Mouse (Mus musculus) heart, postnatal 25 days (tissue): Measurements from ENCODE around the gene Gm3839. TPM values are rescaled to one million over a fixed set of nuclear protein-coding genes. Genes with fewer than 3 reads are reported as not detected.
"Not testable (repeated sequence)": the region's sequence is repeated elsewhere in the genome, so short reads cannot be mapped to it uniquely, and the experiment has no call there.

Experiments used
- DNase-seq: peaks from one replicate; pipeline ENCODE4 v3.0.0; 2022; ENCODE audit warnings: low spot score
- intact Hi-C: fragments of 180-260 bp; cut with DNase I; formaldehyde crosslinking; loops from one replicate; pipeline ENCODE4 v1.15.1; 2025
- microRNA-seq: library from miRNA; unstranded; fragments of <30 nt; microRNA quantifications from one replicate; pipeline ENCODE4 v1.2.0, GENCODE M21; 2022
- total RNA-seq, 2 experiments: library from RNA; stranded (reverse); gene quantifications; 2 replicates each; pipeline ENCODE4 v1.2.3; 2021

Gm3839 gene
- 1 to 10 TPM; 1.1 TPM for total RNA-seq

GRCm38 (mm10) chr14:11356626-11357025, at the start of gene Gm3839:
Gm3839 (minus strand) TSS chr14:11356726.
- DNase-seq, intact Hi-C loops: not testable (repeated sequence)

GRCm38 (mm10) chr14:11405661-11406060, 49.1 kb upstream of the Gm3839 start:
- DNase-seq = no peak
- intact Hi-C loops = no loop called here

GRCm38 (mm10) chr14:11377846-11378245, 21.3 kb upstream of the Gm3839 start:
- intact Hi-C loops = no loop called here
- DNase-seq = no peak

GRCm38 (mm10) chr14:11375225-11375624, 18.7 kb upstream of the Gm3839 start:
- DNase-seq = no peak
- intact Hi-C loops = no loop called here

- intact Hi-C loops = no loop called here
- no peak for DNase-seq
Measured at GRCm38 (mm10) chr14:11346086-11346485, 10.4 kb downstream of the Gm3839 start.

- intact Hi-C loops = no loop called here
- DNase-seq = no peak
Measured at GRCm38 (mm10) chr14:11329993-11330392, 26.5 kb downstream of the Gm3839 start.

GRCm38 (mm10) chr14:11307079-11307478, 49.4 kb downstream of the Gm3839 start:
- no peak for DNase-seq
- intact Hi-C loops = no loop called here

- intact Hi-C loops, DNase-seq: not testable (repeated sequence)
Measured at GRCm38 (mm10) chr14:11287956-11288355, 68.6 kb downstream of the Gm3839 start.

- intact Hi-C loops = no loop called here
- no peak for DNase-seq
Measured at GRCm38 (mm10) chr14:11257161-11257705, 99.3 kb downstream of the Gm3839 start.

GRCm38 (mm10) chr14:11248053-11248452, 108.5 kb downstream of the Gm3839 start:
- DNase-seq = no peak
- intact Hi-C loops = no loop called here

GRCm38 (mm10) chr14:11244546-11244945, 112.0 kb downstream of the Gm3839 start:
- no peak for DNase-seq
- intact Hi-C loops = no loop called here

GRCm38 (mm10) chr14:11232086-11232485, 124.4 kb downstream of the Gm3839 start:
- intact Hi-C loops = no loop called here
- DNase-seq = no peak

Small RNA genes within 50 kb of the gene (microRNA-seq; reads per million reads assigned to microRNA genes)
- not detected for gene Mir5124b

Other genes starting within 250 kb of the Gm3839 start
- 1 to 10 TPM; 2.9 to 4.0 TPM for gene Fhit, start 194.7 kb downstream of the Gm3839 start, total RNA-seq
- 10 to 100 TPM; 58.0 to 62.3 TPM for gene Ptprg, start 196.8 kb upstream of the Gm3839 start, total RNA-seq